Mouse (Mus musculus) liver, adult 2 months (tissue): ENCODE measurements around the gene Cga.

Experiments
- CTCF ChIP-seq: fragments of 200-500 bp; IDR thresholded peaks from 2 replicates; pipeline ENCODE4 v1.5.1; 2011; ENCODE audit warnings: low read depth, low read length, control low read depth
- POLR2A ChIP-seq: fragments of 200-500 bp; IDR thresholded peaks from 2 replicates; pipeline ENCODE4 v1.6.1; 2011; ENCODE audit warnings: low read length, control low read depth; ENCODE audit not compliant: insufficient read depth; ENCODE audit errors: extremely low read depth

DNA sequence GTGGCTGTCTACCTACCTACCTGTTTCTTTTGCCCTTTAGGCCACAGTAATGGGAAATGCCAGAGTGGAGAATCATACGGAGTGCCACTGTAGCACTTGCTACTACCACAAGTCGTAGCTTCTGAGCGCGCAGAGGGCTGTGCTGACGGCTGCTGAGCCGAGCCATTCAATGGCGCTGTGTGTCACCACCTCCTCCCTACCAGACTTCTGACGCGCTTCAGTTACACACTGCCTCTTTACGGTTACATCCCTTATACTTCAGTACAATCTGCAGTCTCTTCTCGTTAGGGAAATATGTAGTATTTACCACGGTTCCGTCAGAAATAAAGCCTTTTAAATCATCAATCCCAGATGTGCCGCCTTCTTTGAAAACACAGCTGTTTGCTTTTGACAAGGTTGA is 13.4 kb downstream of the Cga start:
- no peak for TF ChIP-seq CTCF
- no peak for TF ChIP-seq POLR2A
